Mouse (Mus musculus) stomach, embryonic 16.5 days (tissue): ENCODE measurements around the gene Cdk5. TPM values are rescaled to one million over a fixed set of nuclear protein-coding genes. Genes with fewer than 3 reads are reported as not detected.

Experiments
- ATAC-seq: fragments of 200-750 bp; cut with Nextera tagmentation; 2 replicates; pipeline ENCODE4 v1.8.0; 2017; ENCODE audit warnings: moderate number of reproducible peaks, moderate TSS enrichment; ENCODE audit not compliant: insufficient read depth, low FRiP score
- H3K27ac ChIP-seq: fragments of 300-500 bp; sonication (generic); 2 replicates; pipeline ENCODE4 v1.5.1; 2014; ENCODE audit warnings: low read length
- H3K27me3 ChIP-seq: fragments of 300-500 bp; sonication (generic); 2 replicates; pipeline ENCODE4 v1.6.1; 2014; ENCODE audit warnings: low read length, control low read depth, mixed read lengths; ENCODE audit not compliant: control insufficient read depth, insufficient read depth
- H3K36me3 ChIP-seq: fragments of 300-500 bp; sonication (generic); 2 replicates; pipeline ENCODE4 v1.6.1; 2014; ENCODE audit warnings: low read length; ENCODE audit not compliant: control insufficient read depth, insufficient read depth
- H3K4me1 ChIP-seq: fragments of 300-500 bp; sonication (generic); 2 replicates; pipeline ENCODE4 v1.6.1; 2014; ENCODE audit warnings: low read length, control low read depth, mixed read lengths; ENCODE audit not compliant: control insufficient read depth, insufficient read depth
- H3K4me2 ChIP-seq: fragments of 300-500 bp; sonication (generic); 2 replicates; pipeline ENCODE4 v1.6.1; 2014; ENCODE audit warnings: low read depth, low read length, mixed read lengths
- H3K4me3 ChIP-seq: fragments of 300-500 bp; sonication (generic); replicated peaks from 2 replicates; pipeline ENCODE4 v1.5.1; 2014; ENCODE audit warnings: mild to moderate bottlenecking, low read length
- H3K9ac ChIP-seq: fragments of 300-500 bp; sonication (generic); 2 replicates; pipeline ENCODE4 v1.6.1; 2014; ENCODE audit warnings: low read length
- H3K9me3 ChIP-seq: fragments of 300-500 bp; sonication (generic); replicated peaks from 2 replicates; pipeline ENCODE4 v1.6.1; 2016; ENCODE audit warnings: low read length, control low read depth; ENCODE audit not compliant: control insufficient read depth
- WGBS: fragments of 180-500 bp; shearing (Covaris S2); extraction: QIAGEN DNeasy Blood & Tissue Kit; methylation state at CpG from one replicate; pipeline ENCODE4 v1.1.7; 2014; 5-methylcytosine and 5-hydroxymethylcytosine counted together
- polyA plus RNA-seq: library from polyadenylated mRNA; unstranded; fragments of >200 nt; fragmentation: Nextera tagmentation; extraction: Ambion mirVana; gene quantifications from 2 replicates; pipeline ENCODE4 v1.2.1, GENCODE M21; 2015

The Cdk5 gene
- polyA plus RNA-seq, 1 experiment from 2014 or later: 44.9 TPM

GRCm38 (mm10) chr5:24452030-24452690 lies 28.8 kb upstream of the Cdk5 start, which contains the start of gene Agap3:
Agap3 (plus strand) TSS chr5:24452177.
- H3K9ac ChIP-seq: peak within 1 kb of the TSS; percentile 97
- peak within 1 kb of the TSS; percentile 95 for H3K27ac ChIP-seq
- H3K4me1 ChIP-seq: peaks cover 50% of the 10 kb centered on the region
- peak within 1 kb of the TSS; percentile 85 for H3K4me2 ChIP-seq
- H3K27me3 ChIP-seq: no peaks in the 10 kb centered on the region
- H3K9me3 ChIP-seq: no peaks in the 10 kb centered on the region
- WGBS: under 1% methylated on average over 81 of the region's 85 CpGs
- ATAC-seq: peak; percentile 1; the same call in 1 of the 2 replicates
- peak within 1 kb of the TSS; percentile 92 for H3K4me3 ChIP-seq
- no peaks in the 10 kb centered on the region for H3K36me3 ChIP-seq

GRCm38 (mm10) chr5:24451264-24452029 lies 28.1 kb upstream of the Cdk5 start:
- peak overlapping the region; percentile 92 for H3K4me3 ChIP-seq
- H3K27me3 ChIP-seq: no peaks in the 10 kb centered on the region
- H3K9ac ChIP-seq: peak overlapping the region; percentile 97
- peaks cover 49% of the 10 kb centered on the region for H3K4me1 ChIP-seq
- WGBS: 3% methylated on average over 38 of the region's 66 CpGs
- H3K36me3 ChIP-seq: no peaks in the 10 kb centered on the region
- peak overlapping the region; percentile 85 for H3K4me2 ChIP-seq
- peak overlapping the region; percentile 95 for H3K27ac ChIP-seq
- ATAC-seq: peak; percentile 86
- no peaks in the 10 kb centered on the region for H3K9me3 ChIP-seq

GRCm38 (mm10) chr5:24447624-24448298 lies 24.4 kb upstream of the Cdk5 start, which contains the start of gene Tmub1:
Tmub1 (minus strand) TSS chr5:24447854.
- 2% methylated on average over 34 of the region's 34 CpGs for WGBS
- peak; percentile 59 for ATAC-seq
- Histone ChIP-seq H3K9me3 (no peaks in the 10 kb centered on the region), H3K4me2 (peak within 1 kb of the TSS; percentile 84), H3K4me1 (peaks cover 28% of the 10 kb centered on the region), H3K9ac (peak within 1 kb of the TSS; percentile 72), H3K27ac (peak within 1 kb of the TSS; percentile 34; the same call in 1 of the 2 replicates), H3K36me3 (0 out of 2 replicates have a peak, but pooled peaks cover 3% of the 10 kb centered on the region), H3K27me3 (no peaks in the 10 kb centered on the region), H3K4me3 (peak within 1 kb of the TSS; percentile 67)

GRCm38 (mm10) chr5:24446630-24447029 lies 23.3 kb upstream of the Cdk5 start:
- Histone ChIP-seq H3K4me2 (peak overlapping the region; percentile 84; the same call in 1 of the 2 replicates), H3K9me3 (no peaks in the 10 kb centered on the region), H3K4me3 (no peak overlapping the region), H3K9ac (no peak overlapping the region), H3K27ac (no peak overlapping the region), H3K4me1 (peaks cover 28% of the 10 kb centered on the region), H3K27me3 (no peaks in the 10 kb centered on the region), H3K36me3 (peaks cover 4% of the 10 kb centered on the region; the same call in 1 of the 2 replicates)
- no peak for ATAC-seq
- WGBS: 89% methylated on average over 7 of the region's 7 CpGs

- 59% methylated on average over 20 of the region's 20 CpGs for WGBS
- ATAC-seq: no peak
- H3K4me3 ChIP-seq: peak overlapping the region; percentile 94
- peak overlapping the region; percentile 60 for H3K4me2 ChIP-seq
- peaks cover 22% of the 10 kb centered on the region for H3K4me1 ChIP-seq
- H3K36me3 ChIP-seq: peaks cover 12% of the 10 kb centered on the region; the same call in 1 of the 2 replicates
- H3K27ac ChIP-seq: peak overlapping the region; percentile 90
- H3K27me3 ChIP-seq: no peaks in the 10 kb centered on the region
- H3K9ac ChIP-seq: peak overlapping the region; percentile 70
- no peaks in the 10 kb centered on the region for H3K9me3 ChIP-seq
Observed at GRCm38 (mm10) chr5:24445428-24446080, 22.2 kb upstream of the Cdk5 start.

- H3K27me3 ChIP-seq: no peaks in the 10 kb centered on the region
- H3K4me3 ChIP-seq: peak within 1 kb of the TSS; percentile 94
- H3K4me1 ChIP-seq: peaks cover 22% of the 10 kb centered on the region
- no peaks in the 10 kb centered on the region for H3K9me3 ChIP-seq
- peak within 1 kb of the TSS; percentile 72 for H3K4me2 ChIP-seq
- peaks cover 15% of the 10 kb centered on the region; the same call in 1 of the 2 replicates for H3K36me3 ChIP-seq
- peak within 1 kb of the TSS; percentile 90 for H3K27ac ChIP-seq
- under 1% methylated on average over 60 of the region's 60 CpGs for WGBS
- H3K9ac ChIP-seq: peak within 1 kb of the TSS; percentile 94
- peak; percentile 87 for ATAC-seq
Observed at GRCm38 (mm10) chr5:24444746-24445427, 21.6 kb upstream of the Cdk5 start, which contains the start of gene Fastk. Fastk (minus strand) TSS chr5:24445287.

- Histone ChIP-seq H3K9me3 (no peaks in the 10 kb centered on the region), H3K4me3 (peak overlapping the region; percentile 94), H3K27ac (no peak overlapping the region), H3K9ac (peak overlapping the region; percentile 94), H3K4me2 (peak overlapping the region; percentile 72), H3K4me1 (peaks cover 22% of the 10 kb centered on the region), H3K27me3 (no peaks in the 10 kb centered on the region), H3K36me3 (peaks cover 25% of the 10 kb centered on the region; the same call in 1 of the 2 replicates)
- ATAC-seq: no peak
- WGBS: 82% methylated on average over 12 of the region's 12 CpGs
Observed at GRCm38 (mm10) chr5:24443927-24444326, 20.6 kb upstream of the Cdk5 start.

- Histone ChIP-seq H3K4me2 (no peak overlapping the region), H3K36me3 (peaks cover 30% of the 10 kb centered on the region; the same call in 1 of the 2 replicates), H3K27ac (no peak overlapping the region), H3K27me3 (no peaks in the 10 kb centered on the region), H3K9ac (no peak overlapping the region), H3K9me3 (no peaks in the 10 kb centered on the region), H3K4me3 (no peak overlapping the region), H3K4me1 (peaks cover 22% of the 10 kb centered on the region)
- WGBS: 88% methylated on average over 7 of the region's 7 CpGs
- ATAC-seq: no peak
Observed at GRCm38 (mm10) chr5:24443204-24443603, 19.9 kb upstream of the Cdk5 start.
